ENCODE assay signal across 10 mouse cellular contexts in genomic region chr5:149526467-149526951, GRCm38 (mm10). TPM values are rescaled to one million over a fixed set of nuclear protein-coding genes. Genes with fewer than 3 reads are reported as not detected.
A peak's percentile ranks its signal among the peaks of the same experiment; 100 is the strongest.
DNase-seq lines count a peak whose midpoint lies in the region; ATAC-seq lines count a peak whose summit lies in the region.
"Had no signal": no experiment of that assay in that cellular context is flagged by ENCODE, and none has a peak within 500 bp of the region (broad histone marks: within the 10 kb centered on the region; RNA-seq: fewer than 3 reads in every experiment).

No protein-coding gene starts in this region.

- H3K9me3 ChIP-seq in heart, embryonic 11.5 days (replicated peaks; ENCODE audit: control insufficient read depth, low read length) = no peaks in the 10 kb centered on the region

- no peak for ATAC-seq in heart, embryonic 11.5 days (replicated peaks; ENCODE audit: insufficient number of reproducible peaks, low FRiP score, low TSS enrichment)
- peak; percentile 45 for ATAC-seq in megakaryocyte progenitor cell, adult 5-6 weeks (replicated peaks; ENCODE audit: poor library complexity)

- H3K4me3 ChIP-seq in brown adipose tissue, adult 24 weeks (ENCODE audit: insufficient read depth, low read depth, low read length) = 0 out of 2 replicates have a peak overlapping the region, but pooled peaks have one; percentile 11
- no peak overlapping the region for H3K4me3 ChIP-seq in heart, embryonic 11.5 days (ENCODE audit: low read depth, low read length)

- no peaks in the 10 kb centered on the region for H3K27me3 ChIP-seq in heart, embryonic 11.5 days (ENCODE audit: control insufficient read depth, insufficient read depth, low read length)

- H3K4me1 ChIP-seq in brown adipose tissue, adult 24 weeks (ENCODE audit: control insufficient read depth, insufficient read depth, insufficient read length, low read length) = no peaks in the 10 kb centered on the region
- peaks cover 13% of the 10 kb centered on the region for H3K4me1 ChIP-seq in heart, embryonic 11.5 days (ENCODE audit: control insufficient read depth, insufficient read depth, low read length)

- 51% methylated on average over 10 of the region's 10 CpGs for WGBS in heart, embryonic 11.5 days (ENCODE audit: insufficient replicate concordance)

- no peak overlapping the region for H3K9ac ChIP-seq in heart, embryonic 11.5 days (ENCODE audit: low read depth, low read length)

- H3K36me3 ChIP-seq in heart, embryonic 11.5 days (ENCODE audit: control insufficient read depth, insufficient read depth, low read length) = no peaks in the 10 kb centered on the region

- DNase-seq in cerebellum, adult 9-11 months = peak; percentile 24
- DNase-seq in cerebellum, postnatal 25 days = no peak
- DNase-seq in B cell, adult 2 months = peak; percentile 38
- DNase-seq in kidney, adult 8-10 months = peak; percentile 29 to 30
- peak; percentile 40 to 54 for DNase-seq in thymus, postnatal 36 days

- H3K27ac ChIP-seq in brown adipose tissue, adult 24 weeks (replicated peaks; ENCODE audit: low read depth, low read length) = no peak overlapping the region
- peak overlapping the region; percentile 42; the same call in 1 of the 2 replicates for H3K27ac ChIP-seq in heart, embryonic 11.5 days (ENCODE audit: low read depth, low read length)

- peak overlapping the region; percentile 25; the same call in 1 of the 2 replicates for H3K4me2 ChIP-seq in heart, embryonic 11.5 days

RNA-seq across cellular contexts. Expression of gene Wdr95, which starts 2.0 kb away (rescaled TPM):
- not detected in 2 replicates for polyA plus RNA-seq in brown adipose tissue, adult 24 weeks (2012; ENCODE audit: insufficient read depth, insufficient read length, missing spikeins)
- 0.09 TPM in 1 of 2 replicates, not detected in the other for polyA plus RNA-seq in heart, embryonic 11.5 days (2014; fragmentation: Nextera tagmentation; extraction: Ambion mirVana)
- not detected in 2 replicates for total RNA-seq in megakaryocyte progenitor cell, adult 5-6 weeks (2015)
- not detected in 2 replicates for total RNA-seq in megakaryocyte progenitor cell, adult 5-6 weeks (2017)
- total RNA-seq: MEL had no signal
- polyA plus RNA-seq: small intestine, adult 2 months had no signal

Comparison
In these comparisons a context has a peak if more than half of its experiments do, and no peak if none do; other contexts are left out.
1. DNase-seq: peak in cerebellum, adult 9-11 months (single experiment), B cell, adult 2 months (2 of 2), kidney, adult 8-10 months (2 of 2) and thymus, postnatal 36 days (2 of 2); none in cerebellum, postnatal 25 days (0 of 2).